8 mouse cellular contexts compared by ENCODE assay signal in genomic region chr6:140955751-140956521, GRCm38 (mm10).
A peak's percentile ranks its signal among the peaks of the same experiment; 100 is the strongest.
DNase-seq lines count a peak whose midpoint lies in the region; ATAC-seq and TF ChIP-seq lines count a peak whose summit lies in the region.
"Had no signal": no experiment of that assay in that cellular context is flagged by ENCODE, and none has a peak within 500 bp of the region (broad histone marks: within the 10 kb centered on the region; RNA-seq: fewer than 3 reads in every experiment).

No protein-coding gene starts in this region.

- H3K36me3 ChIP-seq in lung, postnatal 0 days (ENCODE audit: insufficient read depth, low read length): no peaks in the 10 kb centered on the region
- H3K36me3 ChIP-seq: neural tube, embryonic 12.5 days had no signal

- H3K9ac ChIP-seq in lung, postnatal 0 days (replicated peaks; ENCODE audit: low read depth): no peak overlapping the region
- H3K9ac ChIP-seq: neural tube, embryonic 12.5 days had no signal

- H3K4me2 ChIP-seq in lung, postnatal 0 days (replicated peaks; ENCODE audit: low read depth, low read length): peak overlapping the region; percentile 27; the same call in 1 of the 2 replicates
- H3K4me2 ChIP-seq: neural tube, embryonic 12.5 days had no signal

- no peak for TF ChIP-seq CTCF in lung, postnatal 0 days (IDR thresholded peaks at IDR 0.05)

- DNase-seq in urinary bladder, postnatal 14 days (ENCODE audit: low spot score): peak; percentile 8
- no peak for DNase-seq in urinary bladder, postnatal 4 days (ENCODE audit: low spot score in 2 of 2)
- DNase-seq in heart, postnatal 4 days: peak; percentile 22
- DNase-seq in lung, postnatal 0 days (ENCODE audit: low spot score): peak; percentile 70
- DNase-seq in spleen, adult 12 weeks (ENCODE audit: low spot score): no peak
- DNase-seq in cerebellum, adult 9-11 months: no peak

- peak overlapping the region; percentile 64 for H3K27ac ChIP-seq in lung, postnatal 0 days (ENCODE audit: low read length)
- H3K27ac ChIP-seq: neural tube, embryonic 12.5 days had no signal

- peak; percentile 72 for TF ChIP-seq EP300 in lung, postnatal 0 days (IDR thresholded peaks at IDR 0.05)

- H3K4me3 ChIP-seq in lung, postnatal 0 days (ENCODE audit: low read depth, low read length): no peak overlapping the region
- H3K4me3 ChIP-seq: neural tube, embryonic 12.5 days had no signal

- WGBS in lung, postnatal 0 days: 35% methylated on average over 13 of the region's 13 CpGs

- H3K27me3 ChIP-seq in lung, postnatal 0 days (replicated peaks; ENCODE audit: insufficient read depth, low read length): no peaks in the 10 kb centered on the region
- H3K27me3 ChIP-seq: neural tube, embryonic 12.5 days had no signal

- ATAC-seq in lung, postnatal 0 days: peak; percentile 89
- no peak for ATAC-seq in megakaryocyte-erythroid progenitor cell, adult 5-6 weeks (replicated peaks; ENCODE audit: low FRiP score, low TSS enrichment, poor library complexity, severe bottlenecking)

- H3K4me1 ChIP-seq in lung, postnatal 0 days (ENCODE audit: insufficient read depth, low read depth, low read length): no peaks in the 10 kb centered on the region
- H3K4me1 ChIP-seq: neural tube, embryonic 12.5 days had no signal

- H3K9me3 ChIP-seq in lung, postnatal 0 days (ENCODE audit: low read length): no peaks in the 10 kb centered on the region
- H3K9me3 ChIP-seq: neural tube, embryonic 12.5 days had no signal

Comparison
In these comparisons a context has a peak if more than half of its experiments do, and no peak if none do; other contexts are left out.
1. DNase-seq: peak in urinary bladder, postnatal 14 days (single experiment), heart, postnatal 4 days (single experiment) and lung, postnatal 0 days (single experiment); none in urinary bladder, postnatal 4 days (0 of 2), spleen, adult 12 weeks (single experiment) and cerebellum, adult 9-11 months (single experiment).